Comparison of ENCODE assay signal across 13 mouse cellular contexts in the genomic region with DNA sequence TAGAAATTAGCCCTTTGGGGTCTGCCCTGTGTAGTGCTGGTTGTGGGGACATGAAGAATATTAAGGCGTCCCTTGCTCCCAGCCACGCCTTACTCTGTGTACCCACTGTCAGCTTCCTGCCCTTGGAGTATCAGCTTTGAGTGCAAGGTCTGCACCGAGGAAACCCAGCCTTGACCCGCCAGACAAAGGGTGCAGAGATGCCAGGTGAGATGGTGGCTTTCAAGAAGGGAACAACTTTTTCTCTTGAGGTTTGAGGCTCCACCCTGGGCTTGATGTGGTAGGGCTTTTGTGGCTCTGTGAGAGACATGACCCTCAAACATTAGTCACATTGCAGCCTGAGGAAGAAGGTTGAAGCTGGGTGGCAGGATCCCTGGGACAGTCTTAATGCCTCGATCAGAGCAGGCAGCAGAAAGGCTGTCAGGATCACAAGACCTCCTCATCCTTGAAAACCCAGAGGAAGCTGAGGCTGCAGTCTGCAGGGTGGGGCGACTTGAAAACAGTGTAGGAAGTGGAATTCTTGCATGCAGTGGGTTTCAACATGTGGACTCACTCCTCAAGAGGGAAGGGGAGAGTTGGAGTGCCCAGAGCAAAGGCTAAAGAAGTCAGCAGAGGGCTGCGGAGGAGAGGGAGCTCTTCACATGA. TPM values are rescaled to one million over a fixed set of nuclear protein-coding genes. Genes with fewer than 3 reads are reported as not detected.
DNase-seq lines count a peak whose midpoint lies in the region.
"Had no signal": no experiment of that assay in that cellular context is flagged by ENCODE, and none has a peak within 500 bp of the region (broad histone marks: within the 10 kb centered on the region; RNA-seq: fewer than 3 reads in every experiment).

No protein-coding gene starts in this region.

- WGBS in midbrain, embryonic 10.5 days = 89% methylated on average over 7 of the region's 7 CpGs

- H3K4me1 ChIP-seq in midbrain, embryonic 10.5 days = peaks cover 23% of the 10 kb centered on the region

- peak; percentile 40 for DNase-seq in lung, postnatal 36 days
- DNase-seq in lung, postnatal 4 days = no peak
- DNase-seq in c-Kit-positive CD71-negative TER-119-negative erythroid progenitor cells, embryonic 14.5 days (ENCODE audit: low read depth) = peak; percentile 35
- DNase-seq in natural killer cell, adult 2 months (ENCODE audit: low spot score in 2 of 2) = peak; percentile 58 to 64
- DNase-seq in cerebellum, postnatal 4 days (ENCODE audit: low spot score in 2 of 2) = no peak
- no peak for DNase-seq in cerebellum, postnatal 10 days
- DNase-seq in midbrain, embryonic 10.5 days (ENCODE audit: low spot score) = no peak
- DNase-seq: heart, postnatal 4 days; kidney, adult 9 months; right cerebral cortex, adult 18-20 months had no signal

- H3K36me3 ChIP-seq in midbrain, embryonic 10.5 days = no peaks in the 10 kb centered on the region
- H3K36me3 ChIP-seq: G1E; midbrain, embryonic 12.5 days; neural tube, embryonic 12.5 days had no signal

- H3K27ac ChIP-seq in midbrain, embryonic 10.5 days (replicated peaks) = no peak overlapping the region
- H3K27ac ChIP-seq: midbrain, embryonic 12.5 days; neural tube, embryonic 12.5 days had no signal

- no peak overlapping the region for H3K4me3 ChIP-seq in midbrain, embryonic 10.5 days
- H3K4me3 ChIP-seq: midbrain, embryonic 12.5 days; neural tube, embryonic 12.5 days had no signal

- H3K9me3 ChIP-seq in midbrain, embryonic 10.5 days (replicated peaks) = no peaks in the 10 kb centered on the region
- H3K9me3 ChIP-seq: G1E; midbrain, embryonic 12.5 days; neural tube, embryonic 12.5 days had no signal

- no peaks in the 10 kb centered on the region for H3K27me3 ChIP-seq in midbrain, embryonic 10.5 days (ENCODE audit: low read depth, poor library complexity, severe bottlenecking)
- H3K27me3 ChIP-seq: midbrain, embryonic 12.5 days; neural tube, embryonic 12.5 days had no signal

RNA-seq across cellular contexts. Expression of a gene that starts 18.1 kb away (rescaled TPM):
- polyA plus RNA-seq in midbrain, embryonic 10.5 days (2016; fragmentation: Nextera tagmentation; extraction: Ambion mirVana) = 11.9 and 17.4 TPM in 2 replicates

Comparison
In these comparisons a context has a peak if more than half of its experiments do, and no peak if none do; other contexts are left out.
1. DNase-seq: peak in lung, postnatal 36 days (single experiment), c-Kit-positive CD71-negative TER-119-negative erythroid progenitor cells, embryonic 14.5 days (single experiment) and natural killer cell, adult 2 months (2 of 2); none in lung, postnatal 4 days (0 of 2), cerebellum, postnatal 4 days (0 of 2), cerebellum, postnatal 10 days (0 of 2) and midbrain, embryonic 10.5 days (single experiment).